Mouse (Mus musculus) brain, adult 2 months (tissue): ENCODE results near the gene Ssh1.

Source experiments
- DNase-seq: peaks from one replicate; pipeline ENCODE4 v3.0.0; 2011; ENCODE audit warnings: low read depth, low spot score

Ssh1 gene

DNA sequence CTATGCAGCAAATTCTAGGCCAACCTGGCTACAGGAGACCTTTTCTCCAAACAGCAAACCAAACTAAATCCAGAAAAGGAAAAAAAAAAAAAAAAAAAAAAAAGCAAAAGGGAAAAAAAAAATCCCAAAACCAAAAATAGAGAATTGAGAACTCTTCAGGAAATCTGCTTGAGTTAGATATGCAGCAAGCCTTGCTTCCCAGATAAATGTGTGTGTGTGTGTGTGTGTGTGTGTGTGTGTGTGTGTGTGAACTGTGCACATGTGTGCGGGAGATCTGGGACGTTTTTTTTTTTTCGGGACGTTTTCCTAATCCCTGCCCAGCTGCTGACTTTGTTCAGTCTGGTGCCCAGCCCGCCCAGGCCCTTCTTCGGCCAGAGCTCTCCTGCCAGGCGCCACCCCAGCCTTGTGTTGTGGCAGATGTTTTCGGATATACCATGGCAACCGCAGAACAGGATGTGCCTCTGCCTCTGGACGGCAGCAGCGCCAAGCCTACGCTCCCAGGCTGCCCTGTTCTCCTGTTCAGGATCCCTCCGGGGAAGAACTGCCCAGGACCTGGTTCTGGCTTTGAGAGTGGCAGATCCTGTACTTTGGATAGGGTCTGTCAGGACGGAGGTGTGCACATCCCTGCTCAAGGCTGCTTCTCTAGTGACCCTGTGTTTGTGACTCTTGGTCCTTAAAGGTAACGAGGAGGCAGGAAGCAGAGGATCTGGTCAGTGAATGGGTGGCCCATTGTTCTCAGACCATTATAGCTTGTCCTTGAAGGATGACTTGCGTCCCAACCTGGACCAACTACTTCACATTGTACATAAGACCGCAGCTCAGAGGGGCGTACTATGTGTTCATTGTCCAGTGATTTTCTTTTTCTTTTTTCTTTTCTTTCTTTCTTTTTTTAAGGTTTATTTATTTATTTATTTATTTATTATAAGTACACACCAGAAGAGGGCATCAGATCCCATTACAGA is 62.8 kb downstream of the Ssh1 start:
- DNase-seq = peak; percentile 51

DNA sequence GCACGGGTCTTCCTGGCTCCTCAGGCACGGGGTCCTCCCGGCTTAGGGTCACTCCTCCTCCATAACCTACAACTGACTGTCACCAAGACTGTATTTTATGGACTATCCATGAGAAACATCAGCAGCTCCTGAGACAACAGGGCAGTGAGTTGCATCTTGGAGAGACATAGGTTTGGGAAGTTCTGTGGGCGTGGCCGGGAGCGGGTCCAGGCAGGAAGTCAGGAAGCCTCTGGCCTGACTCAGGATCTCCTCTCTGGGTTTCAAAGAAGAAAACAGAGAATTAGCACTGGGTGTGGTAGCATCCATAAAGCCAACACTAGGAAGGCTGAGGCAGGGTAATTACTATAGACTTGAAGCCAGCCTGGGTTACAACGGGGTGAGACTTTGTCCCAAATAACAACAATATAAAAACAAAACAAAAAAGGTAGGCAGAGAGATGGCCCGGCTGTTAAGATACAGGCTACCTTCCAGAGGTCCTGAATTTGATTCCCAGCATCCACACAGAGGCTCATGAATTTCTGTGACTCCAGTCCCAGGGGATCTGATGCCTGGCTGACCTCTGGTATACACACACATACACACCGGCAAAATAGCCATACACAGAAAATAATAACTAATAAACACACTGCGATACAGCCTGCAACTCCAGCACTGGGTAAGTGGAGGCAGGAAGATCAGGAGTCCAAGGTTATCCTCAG is 63.6 kb downstream of the Ssh1 start:
- no peak for DNase-seq

DNA sequence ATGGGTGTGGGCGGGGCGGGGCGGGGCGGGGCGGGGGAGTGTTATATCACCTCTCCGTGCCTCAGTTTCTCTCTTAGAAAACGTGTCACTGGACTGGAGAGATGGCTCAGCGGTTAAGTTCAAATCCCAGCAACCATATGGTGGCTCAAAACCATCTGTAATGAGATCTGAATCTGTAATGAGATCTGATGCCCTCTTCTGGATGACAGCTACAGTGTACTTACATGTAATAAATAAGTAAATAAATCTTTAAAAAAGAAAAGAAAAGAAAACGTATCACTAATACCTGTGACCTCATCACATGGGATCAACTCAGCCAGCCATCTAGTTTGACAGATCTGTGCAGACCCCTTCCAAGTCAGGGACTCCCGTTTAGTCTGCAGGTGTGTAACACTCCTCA is 64.2 kb downstream of the Ssh1 start:
- DNase-seq = no peak

DNA sequence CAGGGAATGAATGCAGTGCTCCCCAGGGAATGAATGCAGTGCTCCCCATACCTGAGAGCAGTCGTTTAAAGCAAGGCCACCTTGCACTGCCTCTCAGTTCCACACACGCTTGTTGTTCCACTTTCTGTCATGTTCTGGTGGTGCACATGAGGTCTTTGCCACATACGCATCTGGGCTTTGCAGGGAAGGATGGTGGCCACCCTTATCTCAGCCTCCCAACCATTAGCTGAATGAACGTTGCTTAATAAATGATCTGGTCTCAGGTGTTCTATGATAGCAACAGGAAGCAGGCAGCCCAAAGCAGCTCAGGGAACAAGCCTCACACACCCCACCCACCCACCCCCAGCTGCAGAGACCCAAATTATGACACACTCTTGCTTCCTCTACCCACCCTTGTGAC is 69.1 kb downstream of the Ssh1 start:
- no peak for DNase-seq

DNA sequence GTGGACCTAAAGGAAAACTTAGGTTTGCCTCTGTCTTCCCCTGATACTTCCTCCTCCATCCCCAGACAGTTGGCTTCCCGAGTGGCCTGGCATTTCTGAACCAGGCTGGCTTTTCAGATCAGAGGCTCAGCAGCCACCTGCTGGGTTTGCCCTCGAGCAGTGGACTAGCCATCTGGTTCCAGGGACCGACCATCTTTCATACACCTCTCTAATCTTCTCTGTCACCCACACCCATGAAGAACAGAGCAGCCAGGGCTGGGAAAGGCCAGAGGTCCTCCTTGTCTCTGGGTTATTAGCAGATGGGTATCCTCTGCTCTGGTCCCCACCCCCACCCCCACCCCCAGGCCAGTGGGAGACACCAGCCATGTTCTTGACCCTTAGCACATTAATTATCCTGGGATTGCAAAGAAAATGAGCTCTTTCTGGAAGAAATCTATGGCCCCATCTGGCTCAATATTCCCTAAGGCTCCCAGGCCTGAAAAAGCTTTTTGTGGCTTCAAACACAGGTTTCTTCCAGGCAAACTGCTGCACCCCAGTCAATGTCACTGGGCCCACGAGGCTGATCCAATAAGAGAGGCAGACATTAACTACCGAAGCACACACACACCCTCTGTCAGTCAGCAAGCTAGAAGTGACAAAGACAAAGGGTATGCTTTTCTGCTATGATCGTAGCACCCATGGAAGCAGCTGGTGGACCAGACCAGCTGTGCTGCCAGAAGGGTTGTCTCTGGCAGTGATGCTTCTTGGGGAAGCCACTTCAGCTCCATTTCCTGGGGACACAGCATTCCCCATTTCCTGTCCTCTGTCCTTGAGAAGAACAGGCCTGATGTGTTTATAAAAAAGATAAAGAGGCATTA is 72.2 kb downstream of the Ssh1 start:
- peak; percentile 77 for DNase-seq

DNA sequence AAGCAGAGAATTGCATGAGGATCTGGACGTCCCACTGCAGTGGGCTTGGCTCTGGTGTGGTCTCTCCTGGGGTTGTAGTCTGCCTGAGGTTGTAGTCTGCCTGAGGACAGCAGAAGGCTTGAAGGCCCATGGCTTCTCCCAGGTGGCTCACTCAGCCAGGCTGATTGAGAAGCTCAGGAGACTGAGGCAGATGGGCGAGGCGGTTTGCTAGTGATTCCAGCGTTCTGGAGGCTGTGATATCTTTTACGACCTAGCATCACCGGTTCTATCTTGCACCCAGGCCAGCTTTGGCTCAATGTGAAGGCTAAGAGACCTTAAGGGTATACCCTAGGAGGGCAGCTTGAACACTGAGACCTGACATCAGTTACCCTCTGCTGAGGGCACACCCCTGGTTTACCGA is 74.6 kb downstream of the Ssh1 start:
- no peak for DNase-seq

DNA sequence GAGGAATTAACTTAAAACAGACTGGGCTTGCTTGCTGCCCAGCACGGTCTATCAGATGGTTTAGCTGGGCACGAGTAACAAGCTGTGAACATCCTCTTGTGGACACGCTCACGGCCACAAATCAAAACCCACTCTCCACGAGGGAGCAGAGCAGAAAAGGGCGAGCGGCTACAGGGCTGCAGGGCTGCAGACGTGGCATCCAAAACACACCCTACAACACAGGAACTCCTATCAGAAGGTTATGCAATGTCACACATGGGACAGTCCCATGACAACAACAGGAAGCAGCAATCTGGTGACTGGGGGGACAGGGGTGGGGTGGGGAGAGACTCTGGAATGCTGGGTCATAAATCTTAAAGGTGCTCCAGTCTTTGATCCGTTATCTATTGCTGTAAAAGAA is 75.0 kb downstream of the Ssh1 start:
- no peak for DNase-seq

DNA sequence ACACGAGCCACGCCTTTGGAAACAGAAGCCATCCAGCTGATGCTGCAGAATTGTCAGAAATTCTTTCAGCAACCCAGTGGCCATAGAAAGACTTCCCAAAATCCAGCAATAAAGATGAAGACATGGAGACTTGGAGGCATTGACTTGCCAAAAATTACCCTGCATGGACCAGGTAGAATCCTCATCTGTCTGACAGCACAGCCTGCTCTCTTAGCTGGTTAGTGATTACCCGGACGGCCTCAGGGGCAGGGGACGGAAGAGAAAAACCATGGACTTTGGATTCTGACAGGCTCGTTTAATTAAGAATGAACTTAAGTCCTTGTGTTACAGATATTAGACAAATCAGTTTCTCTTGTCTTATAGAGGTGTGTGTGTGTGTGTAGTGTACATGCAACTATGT is 83.0 kb downstream of the Ssh1 start:
- DNase-seq = no peak

DNA sequence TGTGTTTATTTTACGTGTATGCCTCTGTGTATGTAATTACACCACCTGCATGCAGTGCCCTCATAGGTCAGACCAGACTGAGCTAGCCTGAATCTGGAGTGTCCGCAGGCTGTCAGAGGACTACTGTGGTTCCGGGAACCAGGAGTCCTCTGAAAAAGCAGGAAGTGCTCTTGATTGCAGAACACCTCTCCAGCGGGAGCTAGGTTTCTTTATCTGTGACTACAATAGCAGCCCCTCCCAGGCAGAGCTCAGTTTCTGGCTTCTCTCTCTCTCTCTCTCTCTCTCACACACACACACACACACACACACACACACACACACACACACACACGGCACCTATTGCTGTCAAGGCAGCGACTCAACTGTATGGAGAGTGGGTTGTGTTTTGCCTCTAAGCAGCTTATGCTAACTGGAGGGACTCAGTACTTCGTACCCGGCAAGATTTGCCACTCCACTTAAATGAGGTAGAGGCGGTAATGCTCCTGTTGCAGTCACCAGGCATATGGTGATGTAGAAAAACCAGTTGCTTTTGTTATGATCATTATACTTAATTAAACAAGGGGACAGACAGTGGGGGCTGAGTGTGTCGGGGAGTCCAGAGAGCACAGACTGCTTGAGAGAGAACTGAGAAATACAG is 83.5 kb downstream of the Ssh1 start:
- DNase-seq = peak; percentile 59

DNA sequence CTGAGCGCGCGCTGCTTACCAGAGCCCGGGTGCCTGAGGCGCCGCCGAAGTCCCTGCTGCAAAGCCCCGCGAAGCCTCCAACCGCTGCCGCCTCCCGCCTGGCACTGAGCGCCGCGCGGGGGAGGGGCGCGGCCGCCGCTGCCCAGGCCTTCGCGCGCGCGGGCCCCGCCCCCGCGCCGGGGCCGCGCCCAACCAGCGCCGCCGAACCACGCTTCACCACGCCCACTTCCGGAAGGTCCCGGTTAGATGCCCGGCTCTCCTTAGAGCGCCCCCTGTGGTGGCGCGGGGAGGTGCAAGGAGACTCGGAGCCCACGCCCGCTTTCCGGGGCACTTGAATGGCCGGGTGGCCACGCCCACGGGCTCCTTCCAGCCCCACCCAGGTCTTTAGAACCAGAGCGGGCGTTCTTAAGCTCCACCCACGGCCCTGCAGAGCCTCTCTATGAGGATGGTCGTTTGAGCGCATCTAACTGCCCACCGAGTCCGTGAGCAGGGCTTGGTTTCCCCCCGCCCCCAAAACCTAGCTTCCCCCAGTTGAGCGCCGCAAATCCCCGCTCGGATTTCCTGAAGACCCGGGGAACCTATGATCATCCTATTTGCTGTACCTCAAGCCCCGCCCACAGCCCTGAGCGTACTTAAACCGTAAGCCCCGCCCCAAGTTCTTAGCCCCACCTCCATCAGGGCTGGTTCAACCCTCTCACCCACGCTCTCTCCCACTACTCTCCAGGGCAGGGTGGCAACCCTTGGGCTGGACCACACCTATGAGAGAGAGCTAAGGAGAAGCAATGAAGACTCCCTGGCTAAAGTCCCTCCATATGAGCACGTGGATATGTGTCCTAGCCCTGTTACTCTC is 84.9 kb downstream of the Ssh1 start, which contains the start of gene Coro1c:
Gene Coro1c, minus strand, starts transcription at position 167 of the 850 bp plus-strand sequence.
- peak; percentile 97 for DNase-seq

DNA sequence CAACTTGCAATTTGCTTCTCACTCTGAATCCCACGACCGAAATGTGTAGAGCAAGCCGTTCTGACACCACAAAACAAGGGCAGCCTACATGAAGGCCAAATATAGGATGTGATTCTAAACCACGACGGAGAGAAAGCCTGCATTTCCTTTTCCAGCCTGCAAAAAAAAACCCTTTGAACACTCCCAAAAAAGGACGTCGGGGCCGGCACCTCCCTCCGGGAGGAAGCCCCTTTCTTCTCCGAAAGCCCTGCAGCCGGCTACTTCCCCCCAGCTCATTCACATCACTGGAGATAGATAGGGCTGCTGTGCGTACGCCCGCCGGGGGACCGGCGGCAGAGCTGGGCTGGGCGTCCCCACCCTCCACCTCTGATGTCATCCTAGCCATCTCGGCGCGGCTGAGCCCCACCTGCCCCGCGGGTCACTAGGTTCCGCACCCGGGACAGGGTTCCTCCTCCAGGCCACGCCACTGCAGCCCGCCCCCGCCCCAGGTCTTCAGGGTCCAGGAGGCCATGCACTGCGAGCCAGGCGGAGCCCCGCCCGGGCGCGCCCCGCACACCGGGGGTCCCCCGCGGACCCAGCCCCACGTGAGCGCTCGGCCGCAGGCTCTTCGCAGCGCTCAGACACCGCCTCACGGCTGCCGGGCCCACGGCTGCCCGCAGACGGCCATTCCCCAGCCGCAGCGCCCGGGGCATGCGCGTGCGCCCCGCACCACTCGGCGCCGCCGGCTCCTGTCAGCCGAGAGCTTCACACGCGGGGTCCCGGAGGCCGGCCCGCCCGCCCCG is 85.7 kb downstream of the Ssh1 start:
- peak; percentile 76 for DNase-seq

DNA sequence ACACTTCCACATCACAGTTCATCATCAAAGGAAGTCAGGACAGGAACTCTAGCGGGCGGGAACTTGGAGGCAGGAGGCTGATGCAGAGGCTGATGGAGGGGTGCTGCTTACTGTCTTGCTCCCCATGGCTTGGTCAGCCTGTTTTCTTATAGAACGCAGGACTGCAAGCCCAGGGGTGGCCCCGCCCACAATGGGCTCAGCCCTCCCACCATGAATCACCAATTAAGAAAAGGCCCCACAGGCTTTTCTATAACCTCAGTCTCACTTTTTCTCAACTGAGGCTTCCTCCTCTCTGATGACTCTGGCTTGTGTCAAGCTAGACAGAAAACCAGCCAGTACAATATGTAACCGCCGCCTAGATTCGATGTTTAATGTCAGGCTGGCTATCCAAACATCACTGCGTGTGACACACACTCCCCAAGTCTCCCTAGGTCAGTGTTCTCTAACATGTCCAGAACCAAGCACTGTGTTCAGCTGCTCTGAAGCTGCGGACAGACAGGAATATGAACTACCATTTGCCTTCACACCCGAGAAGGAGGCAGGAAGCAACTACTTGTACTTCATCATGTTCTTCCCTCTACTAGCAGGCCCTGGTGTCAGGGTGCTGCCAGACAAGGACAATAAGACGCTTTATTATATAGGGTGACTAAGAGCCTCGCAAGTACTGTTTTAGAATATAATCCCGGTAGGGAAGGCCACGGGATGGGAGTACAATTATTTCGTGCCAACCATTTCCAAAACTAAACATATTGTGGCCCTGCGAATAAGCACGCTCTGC is 86.5 kb downstream of the Ssh1 start:
- DNase-seq = peak; percentile 36

DNA sequence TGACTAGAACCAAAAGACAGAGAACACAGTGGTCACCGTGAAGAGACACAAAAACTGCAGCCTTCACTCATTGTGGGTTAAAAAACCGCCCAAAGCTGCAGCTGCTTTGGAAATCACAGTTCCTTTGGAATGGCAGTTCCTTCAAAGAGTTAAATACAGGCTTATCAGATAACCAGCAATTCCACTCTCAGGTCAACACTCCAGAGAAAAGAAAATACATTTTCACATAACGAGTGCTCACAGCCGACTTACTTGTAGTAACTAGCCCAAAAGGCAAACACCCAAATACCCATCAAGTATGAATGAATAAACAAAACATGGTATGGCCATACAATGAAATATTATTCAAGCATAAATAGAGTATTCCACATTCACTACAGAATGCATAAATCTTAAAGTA is 88.7 kb downstream of the Ssh1 start:
- DNase-seq = no peak

DNA sequence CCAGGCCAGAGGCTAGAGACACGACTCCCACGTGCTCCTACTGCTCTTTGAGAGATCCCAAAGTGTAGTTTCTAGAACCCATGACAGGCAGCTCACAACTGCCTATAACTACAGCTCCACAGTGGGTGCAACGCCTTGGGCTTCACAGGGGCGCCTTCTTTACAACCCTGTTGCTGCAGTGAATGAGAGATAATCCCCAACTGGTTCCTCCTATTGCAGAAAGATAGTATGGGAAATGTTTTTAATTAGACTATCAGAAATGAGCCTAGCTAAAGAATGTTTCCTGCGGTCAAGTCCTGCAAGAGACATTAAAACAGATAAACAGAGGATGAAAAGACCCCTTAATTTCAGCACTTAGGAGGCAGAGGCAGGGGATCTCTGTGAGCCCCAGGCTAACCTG is 90.7 kb downstream of the Ssh1 start:
- DNase-seq = no peak

DNA sequence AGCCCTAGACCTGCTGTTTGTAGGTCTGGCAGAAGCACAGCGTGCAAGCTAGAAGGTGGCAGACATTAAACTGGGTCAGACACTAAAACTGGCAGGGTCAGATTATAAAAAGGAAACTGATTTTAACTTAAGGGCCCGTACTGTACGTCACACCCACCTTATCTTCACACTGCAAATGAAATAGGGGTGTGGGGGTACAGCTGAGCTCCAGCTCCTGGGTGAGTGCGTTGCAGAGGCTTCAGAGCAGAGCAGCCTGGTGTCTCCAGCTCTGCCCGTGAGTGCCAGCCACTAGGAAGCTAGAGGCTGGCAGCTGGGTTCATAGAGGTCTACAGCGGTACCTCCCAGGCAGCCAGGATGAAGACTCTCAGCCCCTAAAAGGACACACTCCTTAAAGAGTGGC is 91.7 kb downstream of the Ssh1 start:
- DNase-seq = peak; percentile 41

DNA sequence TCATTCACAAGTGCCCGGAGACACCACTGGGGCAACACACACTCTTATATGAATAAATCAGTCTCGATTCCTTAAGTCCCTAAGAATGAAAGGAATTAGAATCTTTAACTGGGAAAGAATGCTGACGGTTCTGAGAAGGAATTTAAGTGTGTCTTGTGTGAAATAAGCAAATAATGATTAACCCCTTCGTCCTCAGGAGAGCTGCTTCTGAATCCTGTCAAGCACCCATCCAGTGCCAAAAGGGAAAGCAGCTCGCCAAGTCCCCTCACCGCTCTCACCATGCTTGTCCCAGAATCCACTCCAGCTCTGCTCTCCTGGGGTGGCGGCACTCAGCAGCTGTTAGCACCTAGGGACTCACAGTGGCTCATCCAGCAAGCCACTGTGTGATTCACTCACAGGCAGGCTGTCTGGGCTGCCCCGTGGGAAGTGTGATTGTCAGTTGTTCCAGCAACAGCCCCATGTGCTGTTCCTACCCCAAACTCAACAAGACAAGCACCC is 92.6 kb downstream of the Ssh1 start:
- DNase-seq = peak; percentile 84

DNA sequence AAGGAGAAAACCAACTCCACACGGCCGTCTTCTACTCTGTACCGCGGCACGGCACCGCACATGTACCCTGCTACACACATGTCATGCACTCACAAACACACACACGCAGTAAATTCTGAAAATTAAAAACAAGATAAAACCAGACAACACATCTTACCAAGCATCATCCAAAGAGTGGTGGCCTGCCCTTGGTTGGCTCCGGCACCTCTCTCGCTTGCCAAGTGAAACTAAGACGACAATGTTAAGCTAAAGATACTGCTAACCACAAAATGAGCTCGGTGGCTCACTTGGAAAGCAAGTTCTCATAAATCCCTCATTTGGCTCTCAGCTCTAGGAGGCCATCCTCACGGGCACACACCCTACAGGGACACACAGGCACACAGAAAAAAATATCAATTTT is 94.2 kb downstream of the Ssh1 start:
- no peak for DNase-seq

DNA sequence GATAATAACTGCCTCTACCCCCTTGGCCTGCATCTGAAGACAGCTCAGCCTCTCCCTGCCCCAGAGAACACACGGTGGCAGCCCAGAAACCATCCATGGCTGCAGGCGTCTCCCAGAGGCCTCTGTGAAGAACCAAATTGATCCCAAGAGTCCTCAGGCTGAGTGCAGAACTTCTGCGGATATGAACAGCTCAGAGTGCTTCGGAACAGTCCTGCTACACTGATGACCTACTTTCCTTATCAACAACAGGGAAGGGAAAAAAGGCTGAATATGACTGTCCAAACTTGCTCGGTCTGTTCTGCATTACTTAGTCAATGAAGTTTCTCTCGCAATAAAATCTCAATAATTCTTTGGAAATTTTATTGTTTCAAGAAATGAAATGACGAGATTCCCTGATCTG is 101.7 kb downstream of the Ssh1 start:
- no peak for DNase-seq

DNA sequence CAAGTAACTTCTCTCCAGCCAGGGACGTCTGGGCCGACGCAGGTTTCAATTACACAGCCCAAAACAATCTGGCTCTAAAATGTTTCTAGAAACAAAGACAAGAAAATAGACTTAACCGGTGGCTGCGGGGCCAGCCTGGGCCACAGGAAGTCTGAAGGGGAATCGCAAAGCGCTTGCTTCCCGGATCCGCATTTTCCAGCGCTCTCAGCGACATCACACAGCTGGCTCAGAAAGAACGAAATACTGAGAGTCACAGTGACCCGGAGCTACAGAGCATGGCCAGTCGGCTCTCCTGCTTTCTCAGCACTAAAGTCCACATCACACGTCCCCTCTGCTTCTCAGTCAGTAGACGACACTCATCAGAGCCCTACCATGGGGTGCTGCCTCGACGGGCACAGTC is 102.8 kb downstream of the Ssh1 start:
- DNase-seq = no peak
